Comparison of ENCODE assay signal across 28 mouse cellular contexts in genomic region chr13:51276601-51277000, GRCm38 (mm10).
A peak's percentile ranks its signal among the peaks of the same experiment; 100 is the strongest.
DNase-seq lines count a peak whose midpoint lies in the region; ATAC-seq and TF ChIP-seq lines count a peak whose summit lies in the region.
"Had no signal": no experiment of that assay in that cellular context is flagged by ENCODE, and none has a peak within 500 bp of the region (broad histone marks: within the 10 kb centered on the region; RNA-seq: fewer than 3 reads in every experiment).

No protein-coding gene starts in this region.

- no peaks in the 10 kb centered on the region for H3K27me3 ChIP-seq in liver, postnatal 0 days (ENCODE audit: insufficient read depth, low read length)
- H3K27me3 ChIP-seq in liver, embryonic 11.5 days (replicated peaks; ENCODE audit: control insufficient read depth, insufficient read depth, low read length), result no peaks in the 10 kb centered on the region
- H3K27me3 ChIP-seq in stomach, embryonic 14.5 days (ENCODE audit: control insufficient read depth, insufficient read depth, low read length), result no peaks in the 10 kb centered on the region
- no peaks in the 10 kb centered on the region for H3K27me3 ChIP-seq in stomach, postnatal 0 days (ENCODE audit: control insufficient read depth, insufficient read depth, low read length)
- no peaks in the 10 kb centered on the region for H3K27me3 ChIP-seq in limb, embryonic 11.5 days (ENCODE audit: control insufficient read depth, insufficient read depth, low read length)
- no peaks in the 10 kb centered on the region for H3K27me3 ChIP-seq in midbrain, embryonic 14.5 days (ENCODE audit: control insufficient read depth, insufficient read depth, low read length)
- H3K27me3 ChIP-seq: CH12.LX; hindbrain, embryonic 15.5 days; liver, embryonic 12.5 days had no signal

- no peak overlapping the region for H3K4me2 ChIP-seq in liver, postnatal 0 days (ENCODE audit: low read depth, low read length)
- H3K4me2 ChIP-seq in liver, embryonic 11.5 days, result no peak overlapping the region
- no peak overlapping the region for H3K4me2 ChIP-seq in stomach, embryonic 14.5 days (replicated peaks; ENCODE audit: low read depth, low read length)
- H3K4me2 ChIP-seq in stomach, postnatal 0 days (replicated peaks; ENCODE audit: low read depth), result no peak overlapping the region
- H3K4me2 ChIP-seq in limb, embryonic 11.5 days (ENCODE audit: low read depth, severe bottlenecking), result no peak overlapping the region
- no peak overlapping the region for H3K4me2 ChIP-seq in midbrain, embryonic 14.5 days (ENCODE audit: low read length)
- H3K4me2 ChIP-seq: heart, embryonic 11.5 days; hindbrain, embryonic 15.5 days; liver, embryonic 12.5 days had no signal

- TF ChIP-seq CTCF in liver, postnatal 0 days (IDR thresholded peaks at IDR 0.05; ENCODE audit: low read depth), result no peak
- no peak for TF ChIP-seq CTCF in stomach, postnatal 0 days (IDR thresholded peaks at IDR 0.05; ENCODE audit: low read depth)

- no peak for DNase-seq in liver, postnatal 0 days
- DNase-seq in liver, embryonic 11.5 days (ENCODE audit: low spot score), result no peak
- no peak for DNase-seq in stomach, postnatal 0 days (ENCODE audit: low spot score)
- no peak for DNase-seq in limb, embryonic 11.5 days (ENCODE audit: low spot score)
- no peak for DNase-seq in testis, postnatal 10 days (ENCODE audit: low spot score)
- no peak for DNase-seq in midbrain, embryonic 14.5 days
- DNase-seq: adrenal gland, adult 2 months; adrenal gland, postnatal 36 days; cerebellum, adult 2 months; cerebellum, postnatal 14 days; gastrocnemius, postnatal 25 days; heart, postnatal 4 days; kidney, adult 18-20 months; kidney, postnatal 36 days; lung, adult 18-20 months; right cerebral cortex, adult 18-20 months; thymus, postnatal 14 days had no signal

- TF ChIP-seq EP300 in liver, postnatal 0 days (IDR thresholded peaks at IDR 0.05; ENCODE audit: low read depth), result no peak
- TF ChIP-seq EP300 in stomach, postnatal 0 days (optimal IDR thresholded peaks at IDR 0.05), result no peak

- no peak overlapping the region for H3K4me3 ChIP-seq in liver, postnatal 0 days (ENCODE audit: low read depth, low read length)
- no peak overlapping the region for H3K4me3 ChIP-seq in liver, embryonic 11.5 days (ENCODE audit: low read depth, low read length)
- no peak overlapping the region for H3K4me3 ChIP-seq in stomach, embryonic 14.5 days (ENCODE audit: low read depth, low read length)
- H3K4me3 ChIP-seq in stomach, postnatal 0 days (ENCODE audit: low read depth, low read length), result no peak overlapping the region
- H3K4me3 ChIP-seq in limb, embryonic 11.5 days (ENCODE audit: low read depth, low read length), result no peak overlapping the region
- H3K4me3 ChIP-seq in midbrain, embryonic 14.5 days (replicated peaks; ENCODE audit: low read depth, low read length), result no peak overlapping the region
- H3K4me3 ChIP-seq: hindbrain, embryonic 15.5 days; layer of hippocampus, adult 2 months; liver, embryonic 12.5 days; midbrain, embryonic 10.5 days had no signal

- WGBS in liver, postnatal 0 days (ENCODE audit: insufficient replicate concordance), result 75% methylated on average over 7 of the region's 7 CpGs
- WGBS in liver, embryonic 11.5 days, result 83% methylated on average over 7 of the region's 7 CpGs
- WGBS in stomach, embryonic 14.5 days, result 88% methylated on average over 7 of the region's 7 CpGs
- WGBS in stomach, postnatal 0 days, result 90% methylated on average over 7 of the region's 7 CpGs
- 90% methylated on average over 7 of the region's 7 CpGs for WGBS in limb, embryonic 11.5 days
- 90% methylated on average over 7 of the region's 7 CpGs for WGBS in midbrain, embryonic 14.5 days

- no peak overlapping the region for H3K9ac ChIP-seq in liver, postnatal 0 days (replicated peaks)
- no peak overlapping the region for H3K9ac ChIP-seq in liver, embryonic 11.5 days (ENCODE audit: low read depth, low read length)
- no peak overlapping the region for H3K9ac ChIP-seq in stomach, embryonic 14.5 days (replicated peaks; ENCODE audit: low read depth, low read length)
- no peak overlapping the region for H3K9ac ChIP-seq in stomach, postnatal 0 days (ENCODE audit: low read length)
- H3K9ac ChIP-seq in limb, embryonic 11.5 days (ENCODE audit: low read length), result peak overlapping the region; percentile 17; the same call in 1 of the 2 replicates
- no peak overlapping the region for H3K9ac ChIP-seq in midbrain, embryonic 14.5 days (replicated peaks; ENCODE audit: low read length)
- H3K9ac ChIP-seq: hindbrain, embryonic 15.5 days; liver, embryonic 12.5 days had no signal

- H3K4me1 ChIP-seq in liver, postnatal 0 days (ENCODE audit: insufficient read depth), result 0 out of 2 replicates have a peak, but pooled peaks cover 2% of the 10 kb centered on the region
- H3K4me1 ChIP-seq in liver, embryonic 11.5 days (replicated peaks; ENCODE audit: control insufficient read depth, insufficient read depth, low read length), result no peaks in the 10 kb centered on the region
- peaks cover 27% of the 10 kb centered on the region for H3K4me1 ChIP-seq in stomach, embryonic 14.5 days (ENCODE audit: control insufficient read depth, insufficient read depth, low read length)
- H3K4me1 ChIP-seq in stomach, postnatal 0 days (replicated peaks; ENCODE audit: control insufficient read depth, insufficient read depth), result peaks cover 2% of the 10 kb centered on the region; the same call in 1 of the 2 replicates
- H3K4me1 ChIP-seq in limb, embryonic 11.5 days (ENCODE audit: control insufficient read depth, insufficient read depth, low read length), result peaks cover 50% of the 10 kb centered on the region
- no peaks in the 10 kb centered on the region for H3K4me1 ChIP-seq in midbrain, embryonic 14.5 days (ENCODE audit: control insufficient read depth, insufficient read depth, low read length)
- H3K4me1 ChIP-seq: liver, embryonic 12.5 days had no signal

- H3K36me3 ChIP-seq in liver, postnatal 0 days (replicated peaks; ENCODE audit: insufficient read depth, low read length), result no peaks in the 10 kb centered on the region
- no peaks in the 10 kb centered on the region for H3K36me3 ChIP-seq in liver, embryonic 11.5 days (ENCODE audit: control insufficient read depth, insufficient read depth, low read length)
- H3K36me3 ChIP-seq in stomach, embryonic 14.5 days (ENCODE audit: control insufficient read depth, insufficient read depth, low read length), result no peaks in the 10 kb centered on the region
- no peaks in the 10 kb centered on the region for H3K36me3 ChIP-seq in stomach, postnatal 0 days (ENCODE audit: control insufficient read depth, insufficient read depth, low read length)
- H3K36me3 ChIP-seq in limb, embryonic 11.5 days (ENCODE audit: control insufficient read depth, insufficient read depth, low read length), result no peaks in the 10 kb centered on the region
- no peaks in the 10 kb centered on the region for H3K36me3 ChIP-seq in midbrain, embryonic 14.5 days (ENCODE audit: control insufficient read depth, insufficient read depth, low read length)
- H3K36me3 ChIP-seq: hindbrain, embryonic 15.5 days; liver, embryonic 12.5 days; midbrain, embryonic 10.5 days had no signal

- H3K27ac ChIP-seq in liver, postnatal 0 days (ENCODE audit: low read depth), result peak overlapping the region; percentile 44; the same call in 1 of the 2 replicates
- H3K27ac ChIP-seq in liver, embryonic 11.5 days (ENCODE audit: low read depth, low read length), result no peak overlapping the region
- H3K27ac ChIP-seq in stomach, embryonic 14.5 days (ENCODE audit: low read length), result 0 out of 2 replicates have a peak overlapping the region, but pooled peaks have one; percentile 7
- no peak overlapping the region for H3K27ac ChIP-seq in stomach, postnatal 0 days (replicated peaks)
- 0 out of 2 replicates have a peak overlapping the region, but pooled peaks have one; percentile 30 for H3K27ac ChIP-seq in limb, embryonic 11.5 days (replicated peaks; ENCODE audit: low read depth, low read length)
- H3K27ac ChIP-seq in midbrain, embryonic 14.5 days (replicated peaks; ENCODE audit: low read depth, low read length), result no peak overlapping the region
- H3K27ac ChIP-seq: hindbrain, embryonic 15.5 days; layer of hippocampus, adult 2 months; liver, embryonic 12.5 days; midbrain, embryonic 10.5 days had no signal

- no peak for ATAC-seq in liver, postnatal 0 days
- ATAC-seq in liver, embryonic 11.5 days (replicated peaks; ENCODE audit: low FRiP score), result no peak
- no peak for ATAC-seq in stomach, embryonic 14.5 days (ENCODE audit: insufficient number of reproducible peaks, insufficient read depth, low FRiP score, low read depth)
- ATAC-seq in stomach, postnatal 0 days (ENCODE audit: low FRiP score, low TSS enrichment), result no peak
- ATAC-seq in limb, embryonic 11.5 days (ENCODE audit: insufficient number of reproducible peaks, low FRiP score, low TSS enrichment, low read depth), result no peak
- no peak for ATAC-seq in midbrain, embryonic 14.5 days (ENCODE audit: low FRiP score, low TSS enrichment)
- ATAC-seq: activated CD4-positive, CD25-positive, alpha-beta regulatory T cell, adult 4 months; forebrain, embryonic 14.5 days; inflammation-experienced regulatory T-cells, adult 6 months; liver, embryonic 12.5 days; midbrain, embryonic 16.5 days had no signal

- H3K9me3 ChIP-seq in liver, postnatal 0 days (ENCODE audit: low read length), result no peaks in the 10 kb centered on the region
- no peaks in the 10 kb centered on the region for H3K9me3 ChIP-seq in liver, embryonic 11.5 days (ENCODE audit: control insufficient read depth, low read length)
- H3K9me3 ChIP-seq in stomach, embryonic 14.5 days (ENCODE audit: control insufficient read depth, low read depth, low read length), result no peaks in the 10 kb centered on the region
- H3K9me3 ChIP-seq in stomach, postnatal 0 days (ENCODE audit: control insufficient read depth, low read length), result no peaks in the 10 kb centered on the region
- H3K9me3 ChIP-seq in limb, embryonic 11.5 days (ENCODE audit: control insufficient read depth, low read length), result no peaks in the 10 kb centered on the region
- no peaks in the 10 kb centered on the region for H3K9me3 ChIP-seq in midbrain, embryonic 14.5 days (ENCODE audit: control insufficient read depth, low read length)
- H3K9me3 ChIP-seq: hindbrain, embryonic 15.5 days; liver, embryonic 12.5 days had no signal

Comparison
In these comparisons a context has a peak if more than half of its experiments do, and no peak if none do; other contexts are left out.
1. H3K27ac ChIP-seq: peak in liver, postnatal 0 days (single experiment), stomach, embryonic 14.5 days (single experiment) and limb, embryonic 11.5 days (single experiment); none in liver, embryonic 11.5 days (single experiment), stomach, postnatal 0 days (single experiment) and midbrain, embryonic 14.5 days (single experiment).